Mouse (Mus musculus) kidney, postnatal 0 days (tissue): ENCODE results near the gene Adgrv1. TPM values are rescaled to one million over a fixed set of nuclear protein-coding genes. Genes with fewer than 3 reads are reported as not detected.
A peak's percentile ranks its signal among the peaks of the same experiment; 100 is the strongest.

Experiments used
- ATAC-seq: fragments of 200-750 bp; cut with Nextera tagmentation; replicated peaks from 2 replicates; pipeline ENCODE4 v1.8.0; 2017; ENCODE audit warnings: low read depth, moderate number of reproducible peaks, moderate TSS enrichment, moderate library complexity; ENCODE audit not compliant: low FRiP score
- DNase-seq: peaks from one replicate; pipeline ENCODE4 v3.0.0-alpha.2; 2016; ENCODE audit warnings: low spot score
- H3K27ac ChIP-seq: fragments of 300-500 bp; sonication (generic); 2 replicates; pipeline ENCODE4 v1.5.1; 2014; ENCODE audit warnings: mild to moderate bottlenecking
- H3K27me3 ChIP-seq: fragments of 300-500 bp; sonication (generic); 2 replicates; pipeline ENCODE4 v1.6.1; 2014; ENCODE audit warnings: low read length, mixed read lengths; ENCODE audit not compliant: insufficient read depth
- H3K36me3 ChIP-seq: fragments of 300-500 bp; sonication (generic); 2 replicates; pipeline ENCODE4 v1.6.1; 2014; ENCODE audit warnings: low read length, mixed read lengths; ENCODE audit not compliant: insufficient read depth
- H3K4me1 ChIP-seq: fragments of 300-500 bp; sonication (generic); replicated peaks from 2 replicates; pipeline ENCODE4 v1.6.1; 2014; ENCODE audit warnings: antibody characterized with exemption, low read length, mixed read lengths; ENCODE audit not compliant: insufficient read depth
- H3K4me2 ChIP-seq: fragments of 300-500 bp; sonication (generic); 2 replicates; pipeline ENCODE4 v1.6.1; 2014; ENCODE audit warnings: mild to moderate bottlenecking, low read length, moderate library complexity, mixed read lengths
- H3K4me3 ChIP-seq: fragments of 300-500 bp; sonication (generic); replicated peaks from 2 replicates; pipeline ENCODE4 v1.5.1; 2014; ENCODE audit warnings: low read depth, low read length
- H3K9ac ChIP-seq: fragments of 300-500 bp; sonication (generic); 2 replicates; pipeline ENCODE4 v1.6.1; 2014; ENCODE audit warnings: low read depth, low read length
- H3K9me3 ChIP-seq: fragments of 300-500 bp; sonication (generic); replicated peaks from 2 replicates; pipeline ENCODE4 v1.6.1; 2016; ENCODE audit warnings: low read length, inconsistent platforms, mixed read lengths
- CTCF ChIP-seq: IDR thresholded peaks from 2 replicates; pipeline ENCODE4 v1.5.1; 2016; ENCODE audit warnings: antibody characterized with exemption, low read depth, mild to moderate bottlenecking, moderate library complexity
- WGBS: fragments of 180-500 bp; shearing (Covaris S2); extraction: QIAGEN DNeasy Blood & Tissue Kit; methylation state at CpG from one replicate; pipeline ENCODE4 v1.1.7; 2014; 5-methylcytosine and 5-hydroxymethylcytosine counted together
- polyA plus RNA-seq: library from polyadenylated mRNA; unstranded; fragments of >200 nt; fragmentation: Nextera tagmentation; extraction: Ambion mirVana; gene quantifications from 2 replicates; pipeline ENCODE4 v1.2.1, GENCODE M21; 2015

Adgrv1 gene
- polyA plus RNA-seq, 1 experiment from 2014 or later, result 2.7 TPM

DNA sequence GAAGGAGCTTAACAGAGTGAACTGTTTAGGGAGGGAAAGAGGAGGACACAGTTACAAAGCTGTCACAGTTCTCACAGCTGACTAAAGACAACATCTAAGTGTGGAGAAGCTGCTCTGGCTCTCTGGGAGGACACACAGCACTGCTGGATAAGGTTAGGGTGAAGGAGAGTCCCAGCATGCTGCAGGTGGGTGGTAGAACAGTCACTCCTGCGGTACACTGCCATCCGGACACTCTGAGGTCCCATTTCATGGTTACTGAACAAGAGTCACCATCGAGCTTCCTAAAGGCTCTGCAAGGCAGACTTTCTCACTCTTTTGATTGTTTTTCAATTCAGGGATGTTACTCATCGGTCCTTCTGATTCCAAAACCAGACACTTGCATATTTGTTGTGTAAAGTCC lies 274.6 kb downstream of the Adgrv1 start:
- no peak overlapping the region for H3K4me2 ChIP-seq
- no peak overlapping the region for H3K27ac ChIP-seq
- no peaks in the 10 kb centered on the region for H3K27me3 ChIP-seq
- DNase-seq, result peak; percentile 42
- ATAC-seq, result 0 out of 2 replicates have a peak, but pooled peaks have one; percentile 43
- H3K9me3 ChIP-seq, result no peaks in the 10 kb centered on the region
- H3K9ac ChIP-seq, result no peak overlapping the region
- no peak for TF ChIP-seq CTCF
- no peaks in the 10 kb centered on the region for H3K36me3 ChIP-seq
- H3K4me3 ChIP-seq, result no peak overlapping the region
- H3K4me1 ChIP-seq, result no peaks in the 10 kb centered on the region
- WGBS, result 48% methylated on average over 4 of the region's 4 CpGs

DNA sequence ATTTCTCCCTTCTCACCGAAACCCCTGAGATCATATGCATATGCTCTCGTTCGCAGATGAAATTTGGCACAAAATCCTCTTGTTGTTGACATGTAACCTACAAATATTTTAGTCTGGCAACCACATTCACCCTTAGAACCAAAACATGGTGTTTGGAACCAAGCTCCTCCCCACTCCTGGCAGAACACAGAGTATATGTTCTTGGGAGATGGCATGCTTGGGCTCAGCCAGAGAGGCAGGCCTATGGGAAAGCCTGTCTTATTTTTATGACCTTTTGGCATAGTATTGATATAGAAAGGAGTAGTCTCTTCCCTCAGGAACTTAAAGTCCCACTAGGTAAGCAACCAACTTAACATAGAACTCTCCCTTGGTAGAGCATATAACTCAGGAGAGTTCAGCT lies 275.7 kb downstream of the Adgrv1 start:
- Histone ChIP-seq H3K9ac (no peak overlapping the region), H3K27ac (no peak overlapping the region), H3K4me3 (no peak overlapping the region), H3K9me3 (no peaks in the 10 kb centered on the region), H3K4me2 (no peak overlapping the region), H3K27me3 (no peaks in the 10 kb centered on the region), H3K4me1 (no peaks in the 10 kb centered on the region), H3K36me3 (no peaks in the 10 kb centered on the region)
- WGBS, result 93% methylated on average over 3 of the region's 3 CpGs
- DNase-seq, result no peak
- ATAC-seq, result no peak
- TF ChIP-seq CTCF, result no peak

DNA sequence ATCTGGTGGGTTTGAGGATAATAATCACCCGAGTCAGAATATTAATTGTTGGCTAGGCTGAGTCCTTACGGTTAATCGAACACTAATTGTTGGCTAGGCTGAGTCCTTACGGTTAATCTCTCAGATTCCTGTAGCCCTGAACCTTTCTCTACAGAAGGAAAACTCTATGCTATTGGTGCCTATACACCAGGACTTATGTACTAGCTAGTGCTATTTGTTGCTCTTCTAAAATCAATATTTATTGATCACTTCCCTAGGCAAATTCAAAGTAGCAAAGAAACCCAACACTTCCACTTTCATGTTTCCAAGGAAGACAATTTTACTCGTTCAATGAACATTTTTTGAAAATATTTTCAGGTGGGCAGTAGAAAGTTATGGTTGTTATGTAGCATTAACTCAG lies 278.4 kb downstream of the Adgrv1 start:
- Histone ChIP-seq H3K4me1 (peaks cover 6% of the 10 kb centered on the region; the same call in 1 of the 2 replicates), H3K36me3 (no peaks in the 10 kb centered on the region), H3K27me3 (no peaks in the 10 kb centered on the region), H3K4me3 (no peak overlapping the region), H3K27ac (no peak overlapping the region), H3K9me3 (no peaks in the 10 kb centered on the region), H3K9ac (no peak overlapping the region), H3K4me2 (no peak overlapping the region)
- TF ChIP-seq CTCF, result no peak
- ATAC-seq (no peak), DNase-seq (no peak)
- 91% methylated on average over 5 of the region's 5 CpGs for WGBS

DNA sequence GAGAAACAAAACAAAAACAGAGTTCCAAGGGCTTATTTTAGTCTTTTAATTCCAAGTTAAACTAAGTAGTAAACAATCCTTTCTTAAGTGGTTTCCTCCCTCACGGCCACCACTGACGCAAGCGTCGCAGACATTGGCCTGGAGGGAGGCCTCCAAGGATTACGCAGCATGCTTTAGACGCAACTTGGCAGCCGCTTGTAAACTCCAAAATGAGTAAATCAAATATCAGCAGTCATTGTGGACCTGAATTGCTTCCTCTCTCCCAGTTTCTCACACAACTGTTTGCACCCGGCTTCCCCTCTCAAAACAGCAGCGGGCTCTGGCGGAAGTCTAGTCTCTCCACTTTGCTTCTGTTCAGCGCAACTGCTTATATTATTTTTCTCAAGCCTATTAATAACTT lies 280.7 kb downstream of the Adgrv1 start:
- no peaks in the 10 kb centered on the region for H3K36me3 ChIP-seq
- peaks cover 6% of the 10 kb centered on the region; the same call in 1 of the 2 replicates for H3K4me1 ChIP-seq
- DNase-seq (peak; percentile 84), ATAC-seq (no peak; the same call in 1 of the 2 replicates)
- H3K27ac ChIP-seq, result peak overlapping the region; percentile 83
- H3K4me3 ChIP-seq, result no peak overlapping the region
- H3K27me3 ChIP-seq, result no peaks in the 10 kb centered on the region
- H3K9me3 ChIP-seq, result no peaks in the 10 kb centered on the region
- no peak overlapping the region for H3K9ac ChIP-seq
- no peak for TF ChIP-seq CTCF
- 54% methylated on average over 11 of the region's 11 CpGs for WGBS
- H3K4me2 ChIP-seq, result peak overlapping the region; percentile 18; the same call in 1 of the 2 replicates

DNA sequence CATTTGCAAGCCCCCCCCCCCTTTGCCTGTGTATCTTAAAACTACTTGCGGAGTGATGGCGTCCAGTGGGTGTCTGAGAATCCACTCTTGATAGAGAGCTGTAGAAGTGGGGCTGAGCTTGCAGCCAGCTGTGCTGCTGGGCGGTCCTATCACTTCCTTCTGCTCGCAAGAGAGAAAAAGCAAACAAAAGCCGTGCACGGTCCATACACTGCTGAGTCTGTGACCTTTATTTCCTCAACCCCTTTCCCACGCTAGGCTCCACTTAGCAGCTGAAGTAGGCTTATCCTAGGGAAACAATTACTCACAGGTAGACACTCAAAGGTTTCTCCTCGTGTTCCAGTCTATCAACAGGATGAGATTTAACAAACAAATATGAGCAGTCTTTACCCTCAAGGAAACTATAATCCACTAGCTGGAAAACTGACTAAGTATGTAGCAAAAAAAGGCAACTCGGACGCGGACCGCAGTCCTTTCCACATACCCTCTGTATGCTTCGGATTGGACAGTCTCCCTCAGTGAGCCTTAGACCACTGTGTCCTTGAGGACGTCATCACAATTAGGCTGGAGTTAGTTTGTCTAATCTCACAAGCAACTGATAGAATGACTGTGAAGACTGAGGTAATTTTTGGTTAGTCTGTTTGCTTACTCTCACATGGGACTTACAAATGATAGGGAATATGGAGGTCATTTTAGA lies 281.3 kb downstream of the Adgrv1 start:
- no peaks in the 10 kb centered on the region for H3K9me3 ChIP-seq
- no peak overlapping the region; the same call in 1 of the 2 replicates for H3K4me3 ChIP-seq
- H3K4me1 ChIP-seq, result peaks cover 6% of the 10 kb centered on the region; the same call in 1 of the 2 replicates
- no peaks in the 10 kb centered on the region for H3K36me3 ChIP-seq
- H3K27ac ChIP-seq, result peak overlapping the region; percentile 83
- ATAC-seq (peak; percentile 52; the same call in 1 of the 2 replicates), DNase-seq (peak; percentile 80)
- no peak for TF ChIP-seq CTCF
- 41% methylated on average over 14 of the region's 14 CpGs for WGBS
- peak overlapping the region; percentile 30 for H3K4me2 ChIP-seq
- 0 out of 2 replicates have a peak overlapping the region, but pooled peaks have one; percentile 18 for H3K9ac ChIP-seq
- no peaks in the 10 kb centered on the region for H3K27me3 ChIP-seq

DNA sequence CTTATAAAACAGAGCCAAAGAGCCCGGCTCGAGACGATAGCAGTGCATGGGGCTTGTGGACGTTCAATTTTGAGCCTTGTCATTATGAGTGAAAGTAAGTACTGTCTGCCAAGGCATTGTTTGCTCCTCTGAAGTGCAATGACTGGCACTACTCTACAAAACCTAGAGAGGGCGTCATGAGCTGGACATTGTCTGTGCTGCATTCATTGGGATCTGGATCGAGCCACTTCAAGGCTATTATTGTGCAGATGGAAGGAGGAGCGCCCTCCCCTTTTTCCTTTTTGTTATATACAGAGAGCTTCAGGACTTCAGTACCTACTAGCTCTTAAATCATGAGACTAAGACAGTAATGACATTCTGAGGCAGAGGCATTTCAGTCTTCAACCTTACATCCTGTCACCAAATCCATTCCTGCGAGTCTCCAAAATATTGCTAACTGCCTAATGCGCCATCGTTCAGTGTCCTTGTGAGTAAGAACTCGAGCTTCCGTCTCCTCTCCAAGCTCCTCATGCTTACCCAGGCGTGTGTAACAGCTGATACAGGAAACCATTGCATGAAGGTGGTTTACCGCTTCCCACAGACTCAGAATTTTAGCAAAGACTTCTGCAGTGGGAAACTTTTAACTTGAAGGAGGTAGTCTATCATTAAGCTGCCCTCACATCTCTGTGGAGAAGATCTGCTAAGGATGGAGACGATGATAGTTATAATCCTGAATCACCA lies 285.5 kb downstream of the Adgrv1 start:
- Histone ChIP-seq H3K27ac (no peak overlapping the region), H3K4me2 (no peak overlapping the region), H3K9me3 (no peaks in the 10 kb centered on the region), H3K4me1 (peaks cover 6% of the 10 kb centered on the region; the same call in 1 of the 2 replicates), H3K4me3 (no peak overlapping the region), H3K36me3 (no peaks in the 10 kb centered on the region), H3K27me3 (no peaks in the 10 kb centered on the region), H3K9ac (no peak overlapping the region)
- no peak for TF ChIP-seq CTCF
- WGBS, result 80% methylated on average over 15 of the region's 15 CpGs
- DNase-seq, result no peak
- no peak for ATAC-seq
